Mouse (Mus musculus) CH12.LX (cell line): ENCODE measurements at regions not wholly inside any gene's neighbourhood (a gene's known extent, or its start where the extent isn't known, plus 50 kb on each side); places are given as distances from the start of the nearest gene placed in this dataset.

Source experiments
- DNase-seq: peaks from one replicate; pipeline ENCODE4 v3.0.0-alpha.2; 2013; ENCODE audit errors: extremely low read depth
- H3K27ac ChIP-seq: 2 replicates; pipeline ENCODE4 v1.5.1; 2012; ENCODE audit warnings: low read depth, mild to moderate bottlenecking, control low read depth, moderate library complexity; ENCODE audit not compliant: insufficient read depth
- H3K27me3 ChIP-seq: replicated peaks from 2 replicates; pipeline ENCODE3; 2012; ENCODE audit warnings: inconsistent platforms
- H3K36me3 ChIP-seq, 2 experiments: replicated peaks in 1 of 2; 2 replicates each; pipeline versions ENCODE3 to v1.6.1; 2012; ENCODE audit warnings: inconsistent platforms in 1 of 2, low read length in 1 of 2, mild to moderate bottlenecking in 1 of 2, mixed read lengths in 1 of 2, moderate library complexity in 1 of 2; ENCODE audit not compliant: control insufficient read depth in 1 of 2, insufficient read depth in 1 of 2
- H3K4me1 ChIP-seq, 2 experiments: 2 replicates each; pipeline ENCODE4 v1.6.1; 2012; ENCODE audit warnings: inconsistent platforms in 1 of 2, moderate library complexity in 1 of 2; ENCODE audit not compliant: insufficient read depth in 2 of 2, control insufficient read depth in 1 of 2
- H3K4me2 ChIP-seq: 2 replicates; pipeline ENCODE4 v1.6.1; 2012; ENCODE audit warnings: low read depth, mild to moderate bottlenecking, control low read depth; ENCODE audit not compliant: poor library complexity, insufficient read depth, severe bottlenecking
- H3K4me3 ChIP-seq, 3 experiments: fragments of 150-350 bp in 1 of 3; sonication (generic) in 1 of 3; replicated peaks in 1 of 3; 2 replicates each; pipeline versions ENCODE3 to v1.5.1; 2011 to 2012; ENCODE audit warnings: low read depth in 2 of 3, low read length in 2 of 3, mild to moderate bottlenecking in 2 of 3, moderate library complexity in 2 of 3, control low read depth in 1 of 3, improper control_type of control experiment in 1 of 3, inconsistent platforms in 1 of 3, mixed read lengths in 1 of 3; ENCODE audit not compliant: poor library complexity in 1 of 3
- H3K79me2 ChIP-seq: replicated peaks from 2 replicates; pipeline ENCODE4 v1.6.1; 2012; ENCODE audit warnings: mild to moderate bottlenecking, moderate library complexity; ENCODE audit not compliant: control insufficient read depth, poor library complexity, insufficient read depth, severe bottlenecking; ENCODE audit errors: extremely low read depth
- H3K9ac ChIP-seq: 2 replicates; pipeline ENCODE4 v1.6.1; 2012; ENCODE audit warnings: low read depth, mild to moderate bottlenecking, control low read depth, moderate library complexity; ENCODE audit not compliant: insufficient read depth
- H3K9me3 ChIP-seq: replicated peaks from 2 replicates; pipeline ENCODE3; 2012; ENCODE audit warnings: low read length, inconsistent platforms, mixed read lengths
- BHLHE40 ChIP-seq: IDR thresholded peaks from 2 replicates; pipeline ENCODE4 v1.6.1; 2011; ENCODE audit warnings: mild to moderate bottlenecking, low read depth, low read length, improper control_type of control experiment
- CHD2 ChIP-seq: IDR thresholded peaks from 2 replicates; pipeline ENCODE4 v1.6.1; 2011; ENCODE audit warnings: low read length, improper control_type of control experiment
- E2F4 ChIP-seq: IDR thresholded peaks from 2 replicates; pipeline ENCODE4 v1.6.1; 2011; ENCODE audit warnings: low read depth, low read length, improper control_type of control experiment; ENCODE audit not compliant: insufficient replicate concordance
- GABPA ChIP-seq: IDR thresholded peaks from 2 replicates; pipeline ENCODE4 v1.6.1; 2012; ENCODE audit warnings: low read depth, low read length, improper control_type of control experiment, inconsistent platforms; ENCODE audit not compliant: insufficient replicate concordance
- HCFC1 ChIP-seq: IDR thresholded peaks from 2 replicates; pipeline ENCODE4 v1.6.1; 2012; ENCODE audit warnings: low read depth, mild to moderate bottlenecking, inconsistent platforms, low read length, improper control_type of control experiment
- IRF4 ChIP-seq: IDR thresholded peaks from 2 replicates; pipeline ENCODE4 v1.6.1; 2014; ENCODE audit warnings: low read depth, mild to moderate bottlenecking, inconsistent platforms, low read length, improper control_type of control experiment
- JUND ChIP-seq: conservative IDR thresholded peaks from 2 replicates; pipeline ENCODE4 v1.6.1; 2011; ENCODE audit warnings: low read depth, low read length, improper control_type of control experiment
- KAT2A ChIP-seq: IDR thresholded peaks from 2 replicates; pipeline ENCODE4 v1.6.1; 2012; ENCODE audit warnings: low read length, improper control_type of control experiment, inconsistent platforms; ENCODE audit not compliant: insufficient replicate concordance
- MAX ChIP-seq: IDR thresholded peaks from 2 replicates; pipeline ENCODE4 v1.6.1; 2011; ENCODE audit warnings: low read length, improper control_type of control experiment
- MAZ ChIP-seq: IDR thresholded peaks from 2 replicates; pipeline ENCODE4 v1.6.1; 2012; ENCODE audit warnings: low read depth, mild to moderate bottlenecking, inconsistent platforms, low read length, improper control_type of control experiment, moderate library complexity
- MEF2A ChIP-seq: IDR thresholded peaks from 2 replicates; pipeline ENCODE4 v1.6.1; 2014; ENCODE audit warnings: low read depth, mild to moderate bottlenecking, inconsistent platforms, low read length, improper control_type of control experiment, borderline replicate concordance
- MXI1 ChIP-seq: IDR thresholded peaks from 2 replicates; pipeline ENCODE4 v1.6.1; 2011; ENCODE audit warnings: mild to moderate bottlenecking, low read depth, low read length, improper control_type of control experiment
- NELFE ChIP-seq: IDR thresholded peaks from 2 replicates; pipeline ENCODE4 v1.6.1; 2011; ENCODE audit warnings: low read depth, low read length, improper control_type of control experiment
- NRF1 ChIP-seq: IDR thresholded peaks from 2 replicates; pipeline ENCODE4 v1.6.1; 2014; ENCODE audit warnings: low read depth, mild to moderate bottlenecking, inconsistent platforms, low read length, improper control_type of control experiment, moderate library complexity
- POLR2A ChIP-seq: IDR thresholded peaks from 2 replicates; pipeline ENCODE4 v1.6.1; 2011; ENCODE audit warnings: low read depth, mild to moderate bottlenecking, improper control_type of control experiment, low read length
- POLR2AphosphoS2 ChIP-seq: IDR thresholded peaks from 2 replicates; pipeline ENCODE4 v1.6.1; 2011; ENCODE audit warnings: low read depth, low read length, improper control_type of control experiment
- RAD21 ChIP-seq: IDR thresholded peaks from 2 replicates; pipeline ENCODE4 v1.6.1; 2011; ENCODE audit warnings: low read depth, mild to moderate bottlenecking, low read length, improper control_type of control experiment, moderate library complexity
- RCOR1 ChIP-seq: conservative IDR thresholded peaks from 2 replicates; pipeline ENCODE4 v1.6.1; 2012; ENCODE audit warnings: low read depth, mild to moderate bottlenecking, inconsistent platforms, low read length, improper control_type of control experiment
- SIN3A ChIP-seq: IDR thresholded peaks from 2 replicates; pipeline ENCODE4 v1.6.1; 2012; ENCODE audit warnings: low read length, improper control_type of control experiment, inconsistent platforms
- SMC3 ChIP-seq: IDR thresholded peaks from 2 replicates; pipeline ENCODE4 v1.6.1; 2011; ENCODE audit warnings: low read depth, low read length, improper control_type of control experiment
- TCF12 ChIP-seq: IDR thresholded peaks from 2 replicates; pipeline ENCODE4 v1.6.1; 2014; ENCODE audit warnings: low read depth, mild to moderate bottlenecking, inconsistent platforms, low read length, improper control_type of control experiment
- UBTF ChIP-seq: IDR thresholded peaks from 2 replicates; pipeline ENCODE4 v1.6.1; 2012; ENCODE audit warnings: low read depth, mild to moderate bottlenecking, inconsistent platforms, low read length, improper control_type of control experiment, moderate library complexity
- USF1 ChIP-seq: IDR thresholded peaks from 2 replicates; pipeline ENCODE4 v1.6.1; 2014; ENCODE audit warnings: low read depth, mild to moderate bottlenecking, inconsistent platforms, low read length, improper control_type of control experiment
- ZC3H11A ChIP-seq: IDR thresholded peaks from 2 replicates; pipeline ENCODE4 v1.6.1; 2012; ENCODE audit warnings: low read depth, mild to moderate bottlenecking, inconsistent platforms, low read length, improper control_type of control experiment
- ZNF384 ChIP-seq: IDR thresholded peaks from 2 replicates; pipeline ENCODE4 v1.6.1; 2012; ENCODE audit warnings: low read depth, low read length, improper control_type of control experiment, inconsistent platforms
- dilution Hi-C: fragments of 300-500 bp; cut with MboI; formaldehyde crosslinking; loops from 2 replicates; pipeline ENCODE4 v1.14.3; 2020; ENCODE audit warnings: low sequenced_read_pairs; ENCODE audit not compliant: extremely low pct_unique_long_range_greater_than_20kb, extremely low pct_ligation_motif_present
- in situ Hi-C: fragments of 300-500 bp; cut with MboI; formaldehyde crosslinking; loops from 3 replicates; pipeline ENCODE4 v1.14.3; 2019; ENCODE audit warnings: low sequenced_read_pairs, low pct_ligation_motif_present, low pct_unique_long_range_greater_than_20kb, mixed read lengths

DNA sequence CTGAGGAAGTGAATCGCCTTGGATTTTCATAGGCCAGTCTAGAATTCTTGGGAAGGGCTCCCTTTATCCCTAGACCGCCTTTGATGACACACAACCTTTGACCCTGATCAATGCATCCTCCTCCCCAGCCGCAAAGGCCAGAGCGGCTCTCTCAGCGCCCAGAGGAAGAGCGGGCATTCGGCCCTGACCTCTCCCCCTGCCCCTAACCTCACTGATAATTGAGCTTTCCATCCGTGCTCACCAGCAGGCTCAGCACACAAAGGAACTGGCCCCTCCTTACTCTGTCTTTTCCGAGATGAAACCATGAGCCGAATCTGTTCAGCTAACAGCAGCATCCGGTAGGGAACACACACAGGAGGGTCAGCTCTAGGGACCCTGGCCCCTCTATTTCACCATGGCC lies 139.3 kb downstream of the Mycn start:
- Histone ChIP-seq H3K36me3 (no peaks in the 10 kb centered on the region), H3K79me2 (no peaks in the 10 kb centered on the region), H3K9ac (no peak overlapping the region), H3K27ac (no peak overlapping the region), H3K9me3 (no peaks in the 10 kb centered on the region), H3K4me3 (no peak overlapping the region), H3K27me3 (no peaks in the 10 kb centered on the region), H3K4me1 (peaks cover 2 to 35% of the 10 kb centered on the region in 2 experiments; a peak in 3 of 4 replicates), H3K4me2 (no peak overlapping the region)
- in situ Hi-C loops: no loop called here
- no peak for TF ChIP-seq BHLHE40
- no peak for TF ChIP-seq E2F4
- no peak for TF ChIP-seq SMC3
- no peak for TF ChIP-seq NELFE
- TF ChIP-seq RAD21: no peak
- TF ChIP-seq UBTF: no peak
- no peak for TF ChIP-seq POLR2AphosphoS2
- no peak for TF ChIP-seq JUND
- no peak for TF ChIP-seq CHD2
- no peak for TF ChIP-seq USF1
- no peak for TF ChIP-seq NRF1
- dilution Hi-C loops: no loop called here
- DNase-seq: no peak

DNA sequence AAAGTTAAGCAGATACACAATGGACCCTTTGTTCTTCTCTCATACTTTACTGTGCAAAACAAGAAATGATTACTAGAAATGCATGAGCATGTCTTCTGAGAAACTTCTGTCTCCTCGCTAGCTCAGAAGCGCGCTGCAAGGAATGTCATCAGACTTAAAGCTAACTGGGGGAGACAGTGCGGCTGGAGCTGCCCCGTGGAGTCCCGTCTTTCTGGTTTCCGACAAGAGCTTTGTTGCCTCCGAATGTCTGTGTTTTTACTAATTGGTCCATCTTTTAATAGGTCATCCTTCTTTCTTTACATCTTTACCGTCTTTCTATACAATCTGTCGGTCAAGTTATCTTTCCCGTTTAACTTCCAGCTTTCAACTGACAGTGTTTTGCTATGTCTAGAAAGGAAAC lies 140.0 kb downstream of the Mycn start:
- no peaks in the 10 kb centered on the region for H3K79me2 ChIP-seq
- TF ChIP-seq MAX (no peak), KAT2A (no peak), UBTF (no peak), IRF4 (no peak), GABPA (no peak), ZC3H11A (no peak), RCOR1 (no peak), CHD2 (no peak), POLR2A (no peak), USF1 (no peak), RAD21 (no peak), SIN3A (no peak), JUND (no peak), TCF12 (no peak), MEF2A (no peak), MXI1 (no peak), HCFC1 (no peak), NRF1 (no peak), ZNF384 (no peak), MAZ (no peak)
- TF ChIP-seq, all 38 proteins: peak for 0
- dilution Hi-C loops (no loop called here), in situ Hi-C loops (no loop called here)
- no peaks in the 10 kb centered on the region for H3K9me3 ChIP-seq
- no peak overlapping the region for H3K4me2 ChIP-seq
- no peak overlapping the region for H3K4me3 ChIP-seq
- DNase-seq: no peak
- peaks cover 2 to 37% of the 10 kb centered on the region in 2 experiments; a peak in 3 of 4 replicates for H3K4me1 ChIP-seq
- no peak overlapping the region for H3K27ac ChIP-seq
- H3K9ac ChIP-seq: no peak overlapping the region
- no peaks in the 10 kb centered on the region for H3K27me3 ChIP-seq
- H3K36me3 ChIP-seq: no peaks in the 10 kb centered on the region
